Mouse (Mus musculus): ENCODE data around the gene Elavl3. TPM values are rescaled to one million over a fixed set of nuclear protein-coding genes. Genes with fewer than 3 reads are reported as not detected.

The Elavl3 gene
- polyA plus RNA-seq, 1 experiment from 2014 or later, result 0.29 TPM

DNA sequence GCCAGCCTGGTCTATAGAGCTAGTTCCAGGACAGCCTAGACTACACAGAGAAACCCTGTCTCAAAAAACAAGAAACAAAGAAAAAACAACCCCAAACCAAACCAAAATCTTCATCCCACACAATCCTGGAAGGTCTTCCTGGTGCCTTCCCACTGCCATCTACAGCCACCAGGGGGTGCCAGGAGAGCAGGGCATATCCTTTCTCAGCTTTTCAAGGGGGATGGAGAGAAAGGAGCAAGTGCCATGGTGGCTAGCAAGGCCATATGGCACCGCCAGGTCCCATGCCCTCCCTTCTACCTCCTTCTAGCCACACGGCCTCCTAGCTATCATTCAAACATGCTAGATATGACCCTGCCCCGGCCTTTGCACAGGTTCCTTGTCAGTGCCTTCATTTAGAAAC, 14.6 kb upstream of the Elavl3 start:
- no peak for ATAC-seq (replicated peaks; ENCODE audit: extremely low read depth, insufficient read depth, low FRiP score)
- no peak overlapping the region for H3K9ac ChIP-seq (ENCODE audit: low read length)
- no peaks in the 10 kb centered on the region for H3K9me3 ChIP-seq (replicated peaks; ENCODE audit: control insufficient read depth, low read length)
- no peak overlapping the region for H3K27ac ChIP-seq (ENCODE audit: low read length)
- no peaks in the 10 kb centered on the region for H3K27me3 ChIP-seq (ENCODE audit: control insufficient read depth, insufficient read depth, low read length)
- 69% methylated on average over 3 of the region's 3 CpGs for WGBS
- H3K36me3 ChIP-seq (ENCODE audit: control insufficient read depth, insufficient read depth), result peaks cover 21% of the 10 kb centered on the region
- H3K4me2 ChIP-seq (ENCODE audit: low read depth, low read length), result no peak overlapping the region
- H3K4me1 ChIP-seq (ENCODE audit: control insufficient read depth, insufficient read depth, low read length), result peaks cover 8% of the 10 kb centered on the region
- no peak overlapping the region for H3K4me3 ChIP-seq (ENCODE audit: low read length)

DNA sequence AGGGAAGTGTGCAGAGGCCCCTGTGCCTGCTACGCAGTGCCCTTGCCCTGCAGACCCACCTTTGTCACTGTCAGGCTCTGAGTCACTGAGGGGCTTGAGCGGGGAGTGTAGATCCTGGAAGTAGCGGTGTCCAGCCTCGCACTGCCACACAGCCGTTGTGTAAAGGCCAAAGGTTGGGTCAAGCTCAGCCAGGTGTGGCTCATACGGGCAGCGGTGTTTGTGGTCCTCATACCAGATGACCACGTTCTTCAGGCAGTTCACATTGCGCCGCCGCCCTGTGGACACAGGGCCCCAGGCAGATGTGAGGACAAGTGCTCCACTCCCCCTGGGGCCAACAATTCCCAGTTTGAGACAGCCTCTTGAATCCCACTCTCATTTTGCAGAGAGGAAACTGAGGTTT, 13.8 kb upstream of the Elavl3 start:
- H3K36me3 ChIP-seq (ENCODE audit: control insufficient read depth, insufficient read depth), result peaks cover 21% of the 10 kb centered on the region
- no peak overlapping the region for H3K27ac ChIP-seq (ENCODE audit: low read length)
- no peak overlapping the region for H3K4me3 ChIP-seq (ENCODE audit: low read length)
- H3K27me3 ChIP-seq (ENCODE audit: control insufficient read depth, insufficient read depth, low read length), result no peaks in the 10 kb centered on the region
- H3K4me1 ChIP-seq (ENCODE audit: control insufficient read depth, insufficient read depth, low read length), result peaks cover 8% of the 10 kb centered on the region
- no peaks in the 10 kb centered on the region for H3K9me3 ChIP-seq (replicated peaks; ENCODE audit: control insufficient read depth, low read length)
- H3K4me2 ChIP-seq (ENCODE audit: low read depth, low read length), result no peak overlapping the region
- H3K9ac ChIP-seq (ENCODE audit: low read length), result no peak overlapping the region
- ATAC-seq (replicated peaks; ENCODE audit: extremely low read depth, insufficient read depth, low FRiP score), result no peak
- WGBS, result 93% methylated on average over 11 of the region's 11 CpGs

DNA sequence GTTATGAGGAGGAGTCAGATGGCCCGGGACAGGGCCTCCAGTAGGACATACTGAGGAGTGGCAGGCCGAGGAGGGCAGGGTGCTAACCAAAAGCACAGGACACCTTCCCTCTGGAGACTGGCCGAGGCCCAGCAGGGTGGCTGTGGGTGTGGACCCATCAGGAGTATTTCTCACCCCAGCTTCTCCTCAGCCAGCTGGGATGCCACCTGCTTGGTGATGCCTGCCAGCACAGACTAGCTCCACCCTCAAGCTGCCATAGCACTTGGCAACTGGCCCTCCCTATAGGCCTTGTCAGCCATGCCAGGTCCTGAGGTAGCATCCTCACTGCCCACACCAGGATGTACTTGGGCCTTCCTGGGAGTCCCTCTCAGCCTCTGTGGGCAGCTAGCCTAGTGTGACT, 12.5 kb upstream of the Elavl3 start:
- peaks cover 27% of the 10 kb centered on the region for H3K36me3 ChIP-seq (ENCODE audit: control insufficient read depth, insufficient read depth)
- 85% methylated on average over 3 of the region's 3 CpGs for WGBS
- H3K9ac ChIP-seq (ENCODE audit: low read length), result no peak overlapping the region
- no peaks in the 10 kb centered on the region; the same call in 1 of the 2 replicates for H3K4me1 ChIP-seq (ENCODE audit: control insufficient read depth, insufficient read depth, low read length)
- H3K27me3 ChIP-seq (ENCODE audit: control insufficient read depth, insufficient read depth, low read length), result no peaks in the 10 kb centered on the region
- ATAC-seq (replicated peaks; ENCODE audit: extremely low read depth, insufficient read depth, low FRiP score), result no peak
- no peaks in the 10 kb centered on the region for H3K9me3 ChIP-seq (replicated peaks; ENCODE audit: control insufficient read depth, low read length)
- H3K4me2 ChIP-seq (ENCODE audit: low read depth, low read length), result no peak overlapping the region
- H3K4me3 ChIP-seq (ENCODE audit: low read length), result no peak overlapping the region
- no peak overlapping the region for H3K27ac ChIP-seq (ENCODE audit: low read length)

DNA sequence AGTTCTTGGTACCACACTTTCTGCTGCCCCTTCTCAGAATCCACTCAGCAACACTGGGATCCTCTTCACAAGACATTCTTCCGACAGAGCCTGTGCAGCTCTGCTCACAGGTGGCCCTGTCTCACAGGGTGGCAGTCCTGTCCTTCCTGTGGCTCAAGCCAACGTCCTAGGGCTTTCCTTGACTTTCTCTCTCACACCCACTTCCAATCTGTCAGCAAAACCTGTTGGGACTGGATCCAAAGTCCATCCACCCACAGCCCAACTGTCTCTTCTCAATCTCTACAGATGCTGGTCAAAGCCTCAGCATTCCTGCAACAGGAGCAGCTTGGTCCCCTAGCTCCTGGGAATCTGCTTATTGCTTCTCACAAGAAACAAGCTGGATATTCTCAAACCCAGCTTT, 9.5 kb upstream of the Elavl3 start:
- WGBS, result 66% methylated on average over 2 of the region's 2 CpGs
- no peak for ATAC-seq (replicated peaks; ENCODE audit: extremely low read depth, insufficient read depth, low FRiP score)
- no peaks in the 10 kb centered on the region for H3K4me1 ChIP-seq (ENCODE audit: control insufficient read depth, insufficient read depth, low read length)
- H3K27ac ChIP-seq (ENCODE audit: low read length), result no peak overlapping the region
- no peaks in the 10 kb centered on the region for H3K27me3 ChIP-seq (ENCODE audit: control insufficient read depth, insufficient read depth, low read length)
- no peaks in the 10 kb centered on the region for H3K9me3 ChIP-seq (replicated peaks; ENCODE audit: control insufficient read depth, low read length)
- no peak overlapping the region for H3K9ac ChIP-seq (ENCODE audit: low read length)
- H3K4me3 ChIP-seq (ENCODE audit: low read length), result no peak overlapping the region
- peaks cover 44% of the 10 kb centered on the region for H3K36me3 ChIP-seq (ENCODE audit: control insufficient read depth, insufficient read depth)
- H3K4me2 ChIP-seq (ENCODE audit: low read depth, low read length), result no peak overlapping the region

DNA sequence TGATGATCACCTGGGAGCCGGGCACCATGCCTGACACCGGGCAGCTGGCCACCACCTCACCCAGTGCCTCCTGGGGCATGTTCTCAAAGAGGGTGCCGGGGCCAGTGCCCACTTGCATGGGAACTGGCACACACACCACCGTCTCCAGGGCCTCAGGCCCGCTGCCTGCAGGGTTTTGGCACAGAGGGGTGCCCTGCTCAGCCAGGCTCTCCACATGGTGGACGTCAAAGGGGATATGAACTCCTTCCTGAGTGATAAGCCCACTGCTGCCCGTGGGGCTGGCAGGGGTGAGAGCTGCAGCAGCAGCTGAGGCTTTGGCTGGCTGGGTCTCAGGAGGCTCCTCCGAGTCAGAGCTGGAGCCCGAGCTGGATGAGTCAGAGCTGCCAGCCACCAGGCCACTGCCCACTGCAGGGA, 6.2 kb upstream of the Elavl3 start:
- Histone ChIP-seq H3K27ac (ENCODE audit: low read length) (no peak overlapping the region), H3K27me3 (ENCODE audit: control insufficient read depth, insufficient read depth, low read length) (peaks cover 23% of the 10 kb centered on the region), H3K4me2 (ENCODE audit: low read depth, low read length) (no peak overlapping the region), H3K4me1 (ENCODE audit: control insufficient read depth, insufficient read depth, low read length) (peaks cover 5% of the 10 kb centered on the region; the same call in 1 of the 2 replicates), H3K4me3 (ENCODE audit: low read length) (no peak overlapping the region), H3K9me3 (replicated peaks; ENCODE audit: control insufficient read depth, low read length) (no peaks in the 10 kb centered on the region), H3K9ac (ENCODE audit: low read length) (no peak overlapping the region), H3K36me3 (ENCODE audit: control insufficient read depth, insufficient read depth) (peaks cover 25% of the 10 kb centered on the region)
- no peak for ATAC-seq (replicated peaks; ENCODE audit: extremely low read depth, insufficient read depth, low FRiP score)
- WGBS, result 80% methylated on average over 9 of the region's 9 CpGs

DNA sequence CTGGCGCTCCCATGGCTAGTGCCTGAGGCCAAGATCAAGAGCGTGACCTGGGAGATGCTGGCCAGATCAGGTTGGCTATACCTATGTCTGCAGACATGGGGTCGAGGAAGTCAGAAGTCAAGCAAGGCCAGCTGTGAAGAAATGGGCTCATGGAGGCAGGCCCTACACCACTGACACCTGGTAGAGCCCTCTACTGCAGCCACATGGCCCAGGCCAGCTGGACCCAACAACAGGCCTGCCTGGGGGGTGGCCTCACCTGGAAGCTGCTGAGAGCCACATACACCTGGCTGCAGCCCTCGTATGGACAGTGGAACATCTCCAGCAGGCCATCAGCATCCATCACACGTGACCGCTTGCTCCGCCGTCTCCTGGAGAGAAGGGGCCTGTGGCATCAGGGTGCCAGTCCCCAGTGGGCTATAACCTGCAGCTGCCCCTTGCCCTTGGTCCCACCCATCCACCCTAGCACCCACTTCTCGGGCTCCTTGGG, 5.3 kb upstream of the Elavl3 start:
- Histone ChIP-seq H3K4me3 (ENCODE audit: low read length) (no peak overlapping the region), H3K36me3 (ENCODE audit: control insufficient read depth, insufficient read depth) (peaks cover 25% of the 10 kb centered on the region), H3K27me3 (ENCODE audit: control insufficient read depth, insufficient read depth, low read length) (peaks cover 32% of the 10 kb centered on the region), H3K4me1 (ENCODE audit: control insufficient read depth, insufficient read depth, low read length) (peaks cover 5% of the 10 kb centered on the region; the same call in 1 of the 2 replicates), H3K4me2 (ENCODE audit: low read depth, low read length) (no peak overlapping the region), H3K9me3 (replicated peaks; ENCODE audit: control insufficient read depth, low read length) (no peaks in the 10 kb centered on the region), H3K9ac (ENCODE audit: low read length) (no peak overlapping the region), H3K27ac (ENCODE audit: low read length) (no peak overlapping the region)
- ATAC-seq (replicated peaks; ENCODE audit: extremely low read depth, insufficient read depth, low FRiP score), result no peak
- 85% methylated on average over 9 of the region's 9 CpGs for WGBS

DNA sequence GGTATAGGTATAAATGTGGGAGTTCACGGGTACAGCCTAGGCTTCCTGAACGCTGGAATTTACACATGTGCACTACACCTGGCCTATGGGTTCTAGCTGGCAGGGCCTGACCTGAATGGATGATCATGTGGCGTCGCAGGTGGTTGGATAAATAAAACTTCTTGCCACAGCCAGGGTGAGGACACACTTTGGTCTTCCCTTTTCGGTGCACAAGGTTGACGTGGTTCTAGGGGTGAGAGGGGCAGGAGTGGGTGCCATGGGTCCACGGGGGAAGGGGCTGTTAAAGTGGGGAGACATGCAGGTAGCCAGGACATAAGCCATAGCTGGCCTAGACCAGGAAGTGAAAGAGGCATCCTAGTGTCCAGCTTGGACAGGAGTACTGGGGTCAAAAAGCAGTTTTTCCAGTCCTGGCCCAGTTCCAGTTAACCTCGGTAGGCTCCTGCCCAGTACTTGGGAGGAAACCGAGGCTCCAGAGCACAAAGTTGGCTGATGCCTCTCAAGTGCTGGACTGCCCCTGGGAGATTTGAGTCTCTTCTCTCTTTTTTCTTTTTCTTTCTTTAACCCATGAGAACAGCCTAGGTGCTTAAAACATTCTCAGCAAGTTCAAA, 4.6 kb upstream of the Elavl3 start:
- Histone ChIP-seq H3K4me2 (ENCODE audit: low read depth, low read length) (no peak overlapping the region), H3K27me3 (ENCODE audit: control insufficient read depth, insufficient read depth, low read length) (peaks cover 39% of the 10 kb centered on the region), H3K27ac (ENCODE audit: low read length) (no peak overlapping the region), H3K9me3 (replicated peaks; ENCODE audit: control insufficient read depth, low read length) (no peaks in the 10 kb centered on the region), H3K4me1 (ENCODE audit: control insufficient read depth, insufficient read depth, low read length) (peaks cover 8% of the 10 kb centered on the region), H3K4me3 (ENCODE audit: low read length) (no peak overlapping the region), H3K9ac (ENCODE audit: low read length) (no peak overlapping the region), H3K36me3 (ENCODE audit: control insufficient read depth, insufficient read depth) (peaks cover 25% of the 10 kb centered on the region)
- 77% methylated on average over 9 of the region's 9 CpGs for WGBS
- ATAC-seq (replicated peaks; ENCODE audit: extremely low read depth, insufficient read depth, low FRiP score), result no peak

DNA sequence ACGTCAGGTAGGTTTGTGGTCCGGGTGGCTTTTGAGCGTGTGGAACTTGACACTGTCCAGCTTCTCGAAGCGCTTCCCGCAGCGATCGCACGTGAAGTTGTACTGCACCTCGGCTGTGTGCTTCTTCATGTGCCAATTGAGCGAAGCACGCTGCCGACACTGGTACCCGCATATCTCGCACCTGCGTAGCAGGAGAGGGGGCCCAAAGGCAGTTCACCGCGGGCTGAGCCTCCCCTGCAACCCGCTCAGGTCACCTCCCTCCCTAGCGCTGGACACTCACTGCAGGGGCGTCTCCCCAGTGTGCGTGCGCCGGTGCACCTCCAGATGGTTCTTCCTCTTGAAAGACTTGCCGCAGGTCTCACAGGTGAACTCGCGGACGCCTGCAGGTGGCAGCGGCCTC, 3.9 kb upstream of the Elavl3 start:
- no peak overlapping the region for H3K4me3 ChIP-seq (ENCODE audit: low read length)
- peaks cover 46% of the 10 kb centered on the region for H3K27me3 ChIP-seq (ENCODE audit: control insufficient read depth, insufficient read depth, low read length)
- peaks cover 25% of the 10 kb centered on the region for H3K36me3 ChIP-seq (ENCODE audit: control insufficient read depth, insufficient read depth)
- peaks cover 10% of the 10 kb centered on the region for H3K4me1 ChIP-seq (ENCODE audit: control insufficient read depth, insufficient read depth, low read length)
- no peaks in the 10 kb centered on the region for H3K9me3 ChIP-seq (replicated peaks; ENCODE audit: control insufficient read depth, low read length)
- H3K27ac ChIP-seq (ENCODE audit: low read length), result no peak overlapping the region
- 34% methylated on average over 29 of the region's 29 CpGs for WGBS
- H3K9ac ChIP-seq (ENCODE audit: low read length), result no peak overlapping the region
- no peak overlapping the region for H3K4me2 ChIP-seq (ENCODE audit: low read depth, low read length)
- no peak for ATAC-seq (replicated peaks; ENCODE audit: extremely low read depth, insufficient read depth, low FRiP score)

DNA sequence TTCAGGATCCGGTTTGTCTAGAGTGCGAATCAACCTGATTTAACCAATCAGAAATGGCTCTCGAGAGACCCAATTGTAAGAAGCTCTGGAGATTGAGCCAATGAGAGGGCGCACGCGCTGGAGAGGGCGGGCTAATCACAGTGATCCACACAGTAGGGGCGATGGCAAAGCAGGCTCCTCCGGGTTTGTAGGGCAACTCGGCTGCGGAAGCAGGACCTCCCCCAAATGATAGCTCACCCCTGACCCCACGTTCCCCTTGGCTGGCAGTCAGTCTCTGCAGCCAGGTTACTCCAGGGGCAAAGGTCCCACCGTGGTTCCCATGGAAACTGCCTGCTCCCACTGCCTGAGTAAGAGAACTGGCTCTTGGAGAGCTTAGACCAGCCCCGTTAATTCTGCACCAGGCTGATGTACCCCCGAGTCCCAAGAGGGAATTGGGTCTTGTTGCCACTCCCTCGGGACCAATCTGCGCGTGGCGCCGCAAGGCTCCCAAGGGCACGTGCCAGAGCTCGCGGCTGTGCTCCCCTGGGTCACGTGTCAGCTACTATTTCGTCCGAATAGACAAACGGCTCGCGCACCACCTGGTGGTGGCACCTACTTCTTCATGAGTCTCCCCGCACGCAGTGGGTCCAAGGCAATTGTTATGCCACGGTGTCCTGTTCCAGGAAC, 2.7 kb upstream of the Elavl3 start:
- peaks cover 58% of the 10 kb centered on the region for H3K27me3 ChIP-seq (ENCODE audit: control insufficient read depth, insufficient read depth, low read length)
- H3K4me3 ChIP-seq (ENCODE audit: low read length), result no peak overlapping the region
- WGBS, result 3% methylated on average over 32 of the region's 32 CpGs

More for the DNA sequence above, 2.7 kb upstream of the Elavl3 start:
- peaks cover 22% of the 10 kb centered on the region for H3K36me3 ChIP-seq (ENCODE audit: control insufficient read depth, insufficient read depth)
- H3K4me1 ChIP-seq (ENCODE audit: control insufficient read depth, insufficient read depth, low read length), result peaks cover 15% of the 10 kb centered on the region
- H3K9ac ChIP-seq (ENCODE audit: low read length), result no peak overlapping the region
- no peak for ATAC-seq (replicated peaks; ENCODE audit: extremely low read depth, insufficient read depth, low FRiP score)
- no peak overlapping the region for H3K27ac ChIP-seq (ENCODE audit: low read length)
- peak overlapping the region; percentile 24 for H3K4me2 ChIP-seq (ENCODE audit: low read depth, low read length)
- no peaks in the 10 kb centered on the region for H3K9me3 ChIP-seq (replicated peaks; ENCODE audit: control insufficient read depth, low read length)
